Comparison of ENCODE assay signal across 14 mouse cellular contexts in genomic region chr1:127850075-127850610, GRCm38 (mm10). TPM values are rescaled to one million over a fixed set of nuclear protein-coding genes. Genes with fewer than 3 reads are reported as not detected.
DNase-seq lines count a peak whose midpoint lies in the region; ATAC-seq and TF ChIP-seq lines count a peak whose summit lies in the region.
"Had no signal": no experiment of that assay in that cellular context is flagged by ENCODE, and none has a peak within 500 bp of the region (broad histone marks: within the 10 kb centered on the region; RNA-seq: fewer than 3 reads in every experiment).

No protein-coding gene starts in this region.

- ATAC-seq in hematopoietic stem cell, adult 5-6 weeks (replicated peaks in 1 of 2; ENCODE audit: insufficient read depth in 1 of 2, low FRiP score in 2 of 2, low TSS enrichment in 1 of 2, low read depth in 1 of 2, poor library complexity in 2 of 2, severe bottlenecking in 2 of 2), result peak; percentile 94 to 99
- ATAC-seq: liver, embryonic 12.5 days had no signal

- no peak for TF ChIP-seq CTCF in left cerebral cortex, adult 2 months (IDR thresholded peaks at IDR 0.05)

- H3K27ac ChIP-seq in left cerebral cortex, adult 2 months, result no peak overlapping the region
- H3K27ac ChIP-seq: forebrain, embryonic 12.5 days; liver, embryonic 12.5 days; neural tube, embryonic 12.5 days; stomach, postnatal 0 days had no signal

- peak; percentile 34 for DNase-seq in kidney, postnatal 10 days
- no peak for DNase-seq in kidney, adult 9 months
- peak; percentile 28 for DNase-seq in CD4-positive helper T cell, adult 2 months (ENCODE audit: low read depth, low spot score)
- peak; percentile 56 for DNase-seq in adipocyte (ENCODE audit: low spot score)
- no peak for DNase-seq in cerebellum, postnatal 10 days
- no peak for DNase-seq in neural tube, embryonic 10.5 days (ENCODE audit: extremely low spot score, low spot score)
- DNase-seq in left cerebral cortex, adult 2 months (ENCODE audit: extremely low spot score in 1 of 2, low spot score in 2 of 2), result no peak
- DNase-seq: right cerebral cortex, postnatal 14 days had no signal

- intact Hi-C loops in left cerebral cortex, adult 2 months (cut with DNase I), result no loop called here

- no peak overlapping the region for H3K4me3 ChIP-seq in left cerebral cortex, adult 2 months
- H3K4me3 ChIP-seq: forebrain, embryonic 12.5 days; liver, embryonic 12.5 days; neural tube, embryonic 12.5 days had no signal

RNA-seq across cellular contexts. Expression of gene Map3k19, which starts 4.7 kb away (rescaled TPM):
- total RNA-seq in hematopoietic stem cell, adult 5-6 weeks (2017), result 0.69 and 2.4 TPM in 2 replicates
- 10 to 100 TPM in 1 of 2 experiments, 1 to 10 TPM in 1; 7.7 to 10.2 TPM for total RNA-seq in left cerebral cortex, adult 2 months (2021)
- total RNA-seq: MEL had no signal

RNA-seq across cellular contexts. Expression of gene Rab3gap1, which starts 18.4 kb away (rescaled TPM):
- total RNA-seq in hematopoietic stem cell, adult 5-6 weeks (2017), result 62.9 and 74.7 TPM in 2 replicates
- 10 to 100 TPM; 75.8 to 83.6 TPM for total RNA-seq in left cerebral cortex, adult 2 months (2021)

Comparison
In these comparisons a context has a peak if more than half of its experiments do, and no peak if none do; other contexts are left out.
1. DNase-seq: peak in kidney, postnatal 10 days (single experiment), CD4-positive helper T cell, adult 2 months (single experiment) and adipocyte (single experiment); none in kidney, adult 9 months (single experiment), cerebellum, postnatal 10 days (0 of 2), neural tube, embryonic 10.5 days (single experiment) and left cerebral cortex, adult 2 months (0 of 2).